Mouse (Mus musculus) megakaryocyte, embryonic 14.5 days (primary cell): ENCODE data around the gene Tob1.

Experiments
- FLI1 ChIP-seq: IDR thresholded peaks from 2 replicates; pipeline ENCODE4 v1.6.1; 2012; ENCODE audit warnings: low read length, inconsistent platforms, mixed read lengths
- GATA1 ChIP-seq: IDR thresholded peaks from 3 replicates; pipeline ENCODE4 v1.6.1; 2012; ENCODE audit warnings: mixed read lengths, low read length, inconsistent platforms, borderline replicate concordance

DNA sequence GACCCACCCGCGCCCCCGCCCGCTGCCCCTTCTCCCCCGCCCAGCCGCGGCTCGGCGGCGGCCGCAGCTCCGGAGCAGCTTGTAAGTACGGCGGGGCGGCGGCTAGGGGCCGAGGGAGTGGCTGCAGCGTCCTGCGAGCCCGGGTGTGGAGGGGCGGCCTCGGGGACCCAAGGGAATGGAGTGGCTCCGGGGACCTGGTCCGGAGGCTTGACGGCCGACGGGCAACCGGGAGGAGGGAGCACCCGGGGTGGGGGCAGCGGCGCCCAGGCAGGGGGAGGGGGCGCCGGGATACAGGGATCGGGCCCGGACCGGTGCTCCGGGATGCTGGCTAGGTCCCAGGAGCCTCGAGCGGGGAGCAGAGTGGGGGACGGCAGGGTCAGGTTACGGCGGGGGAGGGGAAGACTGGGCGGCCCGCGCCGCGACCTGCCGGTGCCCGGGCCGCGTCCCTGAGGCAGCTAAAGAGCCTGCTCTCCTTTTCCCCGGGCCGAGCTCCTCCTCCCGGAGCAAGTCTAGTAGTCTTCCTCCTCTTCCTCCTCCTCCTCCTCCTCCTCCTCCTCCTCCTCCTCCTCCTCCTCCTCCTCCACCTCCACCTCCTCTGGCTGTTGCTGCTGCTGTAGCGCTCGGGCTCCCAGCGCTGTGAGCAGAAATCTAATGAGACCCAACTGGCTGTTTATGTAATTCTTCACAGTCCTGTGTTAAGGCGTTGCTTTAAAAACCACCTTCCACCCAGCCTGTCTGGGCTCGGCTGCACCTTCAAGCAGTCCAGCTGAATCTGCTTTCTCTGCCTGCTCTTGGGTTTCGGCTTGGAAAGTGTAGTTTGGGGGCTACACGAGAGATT is 616 bp downstream of the Tob1 start:
- TF ChIP-seq GATA1 = no peak
- no peak for TF ChIP-seq FLI1
